Mouse (Mus musculus) embryonic fibroblast, embryonic 13.5 days (primary cell): ENCODE data around the gene S1pr5.

Experiments
- CTCF ChIP-seq: IDR thresholded peaks from 2 replicates; pipeline ENCODE4 v1.5.1; 2011; ENCODE audit warnings: mild to moderate bottlenecking, control low read depth, low read length, moderate library complexity, borderline replicate concordance; ENCODE audit not compliant: insufficient read depth
- POLR2A ChIP-seq: IDR thresholded peaks from 2 replicates; pipeline ENCODE4 v1.6.1; 2011; ENCODE audit warnings: low read depth, mild to moderate bottlenecking, control low read depth, low read length, moderate library complexity

- TF ChIP-seq CTCF (no peak), POLR2A (no peak)
Observed at GRCm38 (mm10) chr9:21250509-21250908, 2.3 kb upstream of the S1pr5 start.
